Mouse (Mus musculus) olfactory bulb, adult 2 months (tissue): ENCODE measurements around the gene Cubn.

Source experiments
- CTCF ChIP-seq: fragments of 200-500 bp; IDR thresholded peaks from 2 replicates; pipeline ENCODE4 v1.5.1; 2012; ENCODE audit warnings: low read depth, mild to moderate bottlenecking, low read length, moderate library complexity; ENCODE audit not compliant: insufficient read depth
- POLR2A ChIP-seq: fragments of 200-500 bp; IDR thresholded peaks from 2 replicates; pipeline ENCODE4 v1.6.1; 2012; ENCODE audit warnings: mild to moderate bottlenecking, low read depth, low read length, moderate library complexity; ENCODE audit not compliant: insufficient read depth

DNA sequence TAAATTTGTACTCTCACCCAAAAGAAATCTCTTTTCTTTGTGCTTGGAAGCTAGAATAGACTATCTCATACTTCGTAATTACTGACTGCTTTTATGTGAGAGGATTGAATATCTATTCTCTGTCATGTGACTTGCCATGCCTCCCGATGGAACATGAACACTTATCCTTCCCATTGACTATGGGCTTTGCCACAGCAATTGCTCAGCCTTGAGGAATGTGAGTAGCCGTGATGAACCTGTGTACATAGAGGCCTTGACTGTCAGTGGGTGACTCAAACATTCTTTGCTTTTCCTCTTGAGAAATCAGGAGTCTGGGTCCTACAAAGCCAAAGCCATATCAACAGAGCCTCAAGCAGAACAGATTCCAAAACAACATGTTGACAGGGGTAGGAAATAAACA, 40.7 kb downstream of the Cubn start:
- TF ChIP-seq CTCF (no peak), POLR2A (no peak)
